In genomic region chr17:25911816-25912215, GRCm38 (mm10) we compare ENCODE assay signal across 10 mouse cellular contexts. TPM values are rescaled to one million over a fixed set of nuclear protein-coding genes. Genes with fewer than 3 reads are reported as not detected.
DNase-seq lines count a peak whose midpoint lies in the region; ATAC-seq lines count a peak whose summit lies in the region.
"Had no signal": no experiment of that assay in that cellular context is flagged by ENCODE, and none has a peak within 500 bp of the region (broad histone marks: within the 10 kb centered on the region; RNA-seq: fewer than 3 reads in every experiment).

No protein-coding gene starts in this region.

- peak; percentile 67 for DNase-seq in cerebellum, adult 11 months
- no peak for DNase-seq in cerebellum, postnatal 4 days (ENCODE audit: low spot score in 2 of 2)
- DNase-seq in retina, postnatal 1 day: peak; percentile 21
- DNase-seq in retina, embryonic 14.5 days (ENCODE audit: low spot score): no peak
- DNase-seq in c-Kit-positive CD71-positive TER-119-positive erythroid progenitor cells, embryonic 14.5 days (ENCODE audit: low spot score): no peak
- no peak for DNase-seq in frontal cortex, adult 2 months (ENCODE audit: extremely low spot score in 1 of 2, low spot score in 1 of 2)
- DNase-seq in right cerebral cortex, adult 2 months (ENCODE audit: low spot score in 2 of 2): no peak
- DNase-seq: thymus, postnatal 14 days had no signal

- ATAC-seq in hematopoietic stem cell, adult 5-6 weeks (replicated peaks in 1 of 2; ENCODE audit: insufficient read depth in 1 of 2, low FRiP score in 2 of 2, low TSS enrichment in 1 of 2, low read depth in 1 of 2, poor library complexity in 2 of 2, severe bottlenecking in 2 of 2): peak; percentile 56 to 65; a peak in 3 of 4 replicates

RNA-seq across cellular contexts. Expression of gene Rab40c, which starts 7.7 kb away (rescaled TPM):
- 12.3 and 17.1 TPM in 2 replicates for total RNA-seq in hematopoietic stem cell, adult 5-6 weeks (2017)
- 63.6 and 75.2 TPM in 2 replicates for polyA plus RNA-seq in frontal cortex, adult 2 months (2012; rRNA removed)

RNA-seq across cellular contexts. Expression of gene Wfikkn1, which starts 31.2 kb away (rescaled TPM):
- total RNA-seq in hematopoietic stem cell, adult 5-6 weeks (2017): 0.79 and 1.1 TPM in 2 replicates
- polyA plus RNA-seq in frontal cortex, adult 2 months (2012; rRNA removed): 0.61 and 0.64 TPM in 2 replicates

RNA-seq across cellular contexts. Expression of gene Pigq, which starts 32.9 kb away (rescaled TPM):
- 33.8 and 47.5 TPM in 2 replicates for total RNA-seq in hematopoietic stem cell, adult 5-6 weeks (2017)
- 141 and 146 TPM in 2 replicates for polyA plus RNA-seq in frontal cortex, adult 2 months (2012; rRNA removed)

RNA-seq across cellular contexts. Expression of gene Nhlrc4, which starts 32.9 kb away (rescaled TPM):
- not detected in 2 replicates for total RNA-seq in hematopoietic stem cell, adult 5-6 weeks (2017)
- 0.30 and 1.0 TPM in 2 replicates for polyA plus RNA-seq in frontal cortex, adult 2 months (2012; rRNA removed)
- total RNA-seq: left cerebral cortex, postnatal 10 days had no signal

RNA-seq across cellular contexts. Expression of gene Mettl26, which starts 36.9 kb away (rescaled TPM):
- total RNA-seq in hematopoietic stem cell, adult 5-6 weeks (2017): 20.1 and 35.2 TPM in 2 replicates
- polyA plus RNA-seq in frontal cortex, adult 2 months (2012; rRNA removed): 74.9 and 79.9 TPM in 2 replicates

Comparison
In these comparisons a context has a peak if more than half of its experiments do, and no peak if none do; other contexts are left out.
1. DNase-seq: peak in cerebellum, adult 11 months (single experiment) and retina, postnatal 1 day (single experiment); none in cerebellum, postnatal 4 days (0 of 2), retina, embryonic 14.5 days (single experiment), c-Kit-positive CD71-positive TER-119-positive erythroid progenitor cells, embryonic 14.5 days (single experiment), frontal cortex, adult 2 months (0 of 2) and right cerebral cortex, adult 2 months (0 of 2).